Mouse (Mus musculus) bone marrow macrophage, adult 2 months (primary cell): ENCODE measurements at regions not wholly inside any gene's neighbourhood (a gene's known extent, or its start where the extent isn't known, plus 50 kb on each side); places are given as distances from the start of the nearest gene placed in this dataset.

Experiments used
- H3K27ac ChIP-seq: 2 replicates; pipeline ENCODE4 v1.5.1; 2012; ENCODE audit warnings: low read depth, low read length; ENCODE audit not compliant: insufficient read depth
- H3K4me1 ChIP-seq: 2 replicates; pipeline ENCODE4 v1.6.1; 2012; ENCODE audit warnings: low read length; ENCODE audit not compliant: control insufficient read depth, insufficient read depth
- H3K4me3 ChIP-seq: 2 replicates; pipeline ENCODE4 v1.5.1; 2012; ENCODE audit warnings: mild to moderate bottlenecking, low read length, moderate library complexity; ENCODE audit not compliant: insufficient read depth
- CTCF ChIP-seq: IDR thresholded peaks from 2 replicates; pipeline ENCODE4 v1.5.1; 2012; ENCODE audit warnings: low read depth, mild to moderate bottlenecking, low read length, moderate library complexity
- POLR2A ChIP-seq: IDR thresholded peaks from 2 replicates; pipeline ENCODE4 v1.6.1; 2012; ENCODE audit warnings: mild to moderate bottlenecking, low read depth, low read length, borderline replicate concordance

GRCm38 (mm10) chr9:112722501-112722900 lies 486.8 kb upstream of the Arpp21 start:
- Histone ChIP-seq H3K4me3 (no peak overlapping the region), H3K27ac (no peak overlapping the region), H3K4me1 (no peaks in the 10 kb centered on the region)
- no peak for TF ChIP-seq POLR2A
- no peak for TF ChIP-seq CTCF

GRCm38 (mm10) chr9:112715197-112715762 lies 479.5 kb upstream of the Arpp21 start:
- TF ChIP-seq CTCF (no peak), POLR2A (no peak)
- no peak overlapping the region for H3K4me3 ChIP-seq
- H3K4me1 ChIP-seq = no peaks in the 10 kb centered on the region
- H3K27ac ChIP-seq = no peak overlapping the region

GRCm38 (mm10) chr9:112678866-112679265 lies 443.1 kb upstream of the Arpp21 start:
- H3K4me1 ChIP-seq = no peaks in the 10 kb centered on the region
- no peak overlapping the region for H3K4me3 ChIP-seq
- TF ChIP-seq CTCF (no peak), POLR2A (no peak)
- no peak overlapping the region for H3K27ac ChIP-seq

- Histone ChIP-seq H3K4me3 (no peak overlapping the region), H3K4me1 (no peaks in the 10 kb centered on the region), H3K27ac (no peak overlapping the region)
- TF ChIP-seq CTCF (no peak), POLR2A (no peak)
Measured at GRCm38 (mm10) chr9:112675232-112675631, 439.5 kb upstream of the Arpp21 start.
